ENCODE assay signal across 19 mouse cellular contexts in the genomic region with DNA sequence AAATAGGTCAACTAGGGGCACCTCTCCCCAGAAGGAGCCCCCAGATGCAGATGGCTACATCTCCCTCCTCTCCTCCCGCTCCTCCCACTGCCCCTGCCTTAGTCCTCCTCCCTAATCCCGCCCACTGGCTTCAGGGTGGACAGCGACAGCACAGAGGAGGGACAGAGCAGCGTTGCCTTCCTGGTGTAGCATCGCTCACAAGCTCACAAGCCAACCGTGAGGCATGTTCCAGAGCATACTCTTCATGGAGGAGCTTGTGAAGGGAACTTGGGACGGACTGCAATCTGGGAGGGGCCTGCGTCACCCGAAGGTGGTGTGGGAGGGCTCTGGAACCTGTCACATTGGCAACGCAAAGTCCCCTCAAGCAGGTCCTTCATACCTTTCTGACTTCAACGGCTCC. TPM values are rescaled to one million over a fixed set of nuclear protein-coding genes. Genes with fewer than 3 reads are reported as not detected.
DNase-seq lines count a peak whose midpoint lies in the region; ATAC-seq lines count a peak whose summit lies in the region.
"Had no signal": no experiment of that assay in that cellular context is flagged by ENCODE, and none has a peak within 500 bp of the region (broad histone marks: within the 10 kb centered on the region; RNA-seq: fewer than 3 reads in every experiment).

No protein-coding gene starts in this region.

- 0 out of 2 replicates have a peak, but pooled peaks have one; percentile 12 for ATAC-seq in frontal cortex, adult (ENCODE audit: low TSS enrichment)
- ATAC-seq: activated CD4-positive, CD25-positive, alpha-beta regulatory T cell, adult 4 months; CD4-positive, CD25-positive, alpha-beta regulatory T cell, adult 4 months; intestine, embryonic 16.5 days; Patski had no signal

- peak; percentile 65 for DNase-seq in cerebellum, adult 11 months
- DNase-seq in cerebellum, adult 9-10 months, result no peak
- no peak for DNase-seq in frontal cortex, postnatal 36 days (ENCODE audit: low spot score in 2 of 2)
- DNase-seq in brain, adult 2 months (ENCODE audit: low read depth, low spot score), result peak; percentile 91
- DNase-seq in cerebellum, postnatal 25 days, result peak; percentile 73 to 80
- no peak for DNase-seq in left cerebral cortex, postnatal 10 days (ENCODE audit: extremely low spot score in 1 of 2, low spot score in 2 of 2)
- no peak for DNase-seq in retina, postnatal 1 day
- DNase-seq: adrenal gland, postnatal 25 days; heart, postnatal 10 days; liver, embryonic 13.5 days; lung, postnatal 4 days; right cerebral cortex, adult 18-20 months; thymus, postnatal 14 days had no signal

- intact Hi-C loops in left cerebral cortex, postnatal 10 days (cut with DNase I), result no loop called here

RNA-seq across cellular contexts. Expression of gene Grm4, which starts 14.8 kb away (rescaled TPM):
- total RNA-seq in left cerebral cortex, postnatal 10 days (2021), result 10 to 100 TPM; 23.7 to 24.2 TPM
- total RNA-seq: granulocyte monocyte progenitor cell, adult 5-6 weeks had no signal

RNA-seq across cellular contexts. Expression of gene Hmga1, which starts 49.9 kb away (rescaled TPM):
- total RNA-seq in left cerebral cortex, postnatal 10 days (2021), result 10 to 100 TPM; 40.6 TPM

RNA-seq across cellular contexts. Expression of gene AI413582, which starts 59.2 kb away (rescaled TPM):
- total RNA-seq in left cerebral cortex, postnatal 10 days (2021), result 10 to 100 TPM; 80.4 to 95.9 TPM

Comparison
In these comparisons a context has a peak if more than half of its experiments do, and no peak if none do; other contexts are left out.
1. DNase-seq: peak in cerebellum, adult 11 months (single experiment), brain, adult 2 months (single experiment) and cerebellum, postnatal 25 days (2 of 2); none in cerebellum, adult 9-10 months (single experiment), frontal cortex, postnatal 36 days (0 of 2), left cerebral cortex, postnatal 10 days (0 of 2) and retina, postnatal 1 day (single experiment).